Mouse (Mus musculus) MEL (cell line): ENCODE data around the gene Ckap4.
"Not testable (repeated sequence)": the region's sequence is repeated elsewhere in the genome, so short reads cannot be mapped to it uniquely, and the experiment has no call there.

Source experiments
- CTCF ChIP-seq, 3 experiments: IDR thresholded peaks in 2 of 3; conservative IDR thresholded peaks in 1 of 3; 2 replicates each; pipeline ENCODE4 v1.5.1; 2011 to 2012; ENCODE audit warnings: low read length in 3 of 3, low read depth in 2 of 3, mild to moderate bottlenecking in 2 of 3, improper control_type of control experiment in 1 of 3, inconsistent platforms in 1 of 3, mixed read lengths in 1 of 3, moderate library complexity in 1 of 3; ENCODE audit not compliant: control insufficient read depth in 1 of 3, insufficient read depth in 1 of 3, poor library complexity in 1 of 3, severe bottlenecking in 1 of 3
- EP300 ChIP-seq, 2 experiments: IDR thresholded peaks; 2 replicates each; pipeline ENCODE4 v1.6.1; 2011; ENCODE audit warnings: improper control_type of control experiment in 2 of 2, low read length in 2 of 2, low read depth in 1 of 2, mild to moderate bottlenecking in 1 of 2
- KAT2A ChIP-seq: conservative IDR thresholded peaks from 2 replicates; pipeline ENCODE4 v1.6.1; 2012; ENCODE audit warnings: low read depth, low read length, improper control_type of control experiment, inconsistent platforms

DNA sequence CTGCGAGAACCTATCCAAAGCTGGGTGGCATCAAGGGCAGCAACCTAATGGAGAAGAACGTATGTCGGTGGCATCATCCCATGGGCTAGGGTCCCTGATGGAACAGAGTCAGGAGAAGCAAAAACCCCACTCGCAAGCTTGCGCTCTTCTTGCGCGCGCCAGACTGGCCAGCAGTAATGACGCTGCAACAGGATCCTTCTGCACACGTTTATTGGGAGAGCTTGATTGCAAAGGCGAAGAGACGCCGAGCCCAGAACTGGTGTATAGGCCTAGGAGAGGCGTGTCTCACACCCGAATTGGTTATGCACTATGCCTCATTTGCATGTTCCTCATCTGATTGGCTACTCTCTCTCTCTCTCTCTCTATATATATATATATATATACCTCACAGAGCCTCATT is 51.4 kb downstream of the Ckap4 start:
- TF ChIP-seq CTCF (IDR thresholded peaks at IDR 0.05 in 2 of 3, conservative IDR thresholded peaks at IDR 0.05 in 1 of 3; ENCODE audit: control insufficient read depth in 1 of 3, insufficient read depth in 1 of 3, low read depth in 2 of 3, low read length in 3 of 3, poor library complexity in 1 of 3, severe bottlenecking in 1 of 3); KAT2A; EP300 (IDR thresholded peaks at IDR 0.05; ENCODE audit: low read depth in 1 of 2, low read length in 2 of 2): not testable (repeated sequence)
